ENCODE assay signal across 24 mouse cellular contexts in the genomic region with DNA sequence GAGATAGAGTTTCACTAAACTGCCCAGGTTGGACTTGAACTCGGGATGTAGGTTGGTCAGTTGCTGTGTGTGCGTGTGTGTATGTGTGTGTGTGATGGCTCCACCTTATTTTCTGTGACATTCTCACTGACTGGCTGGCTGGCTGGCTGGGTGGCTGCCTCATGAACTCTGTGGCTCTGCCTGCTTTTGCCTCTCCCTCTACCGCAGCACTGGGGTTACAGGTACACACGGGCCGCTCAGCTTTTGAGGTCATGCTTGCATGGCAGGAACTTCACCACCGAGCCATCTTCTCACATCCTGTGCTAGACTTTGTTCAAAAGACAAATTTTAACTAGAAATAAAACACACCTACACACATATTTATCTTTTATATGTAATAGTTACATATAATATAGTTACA. TPM values are rescaled to one million over a fixed set of nuclear protein-coding genes. Genes with fewer than 3 reads are reported as not detected.
A peak's percentile ranks its signal among the peaks of the same experiment; 100 is the strongest.
DNase-seq lines count a peak whose midpoint lies in the region; ATAC-seq and TF ChIP-seq lines count a peak whose summit lies in the region.
"Had no signal": no experiment of that assay in that cellular context is flagged by ENCODE, and none has a peak within 500 bp of the region (broad histone marks: within the 10 kb centered on the region; RNA-seq: fewer than 3 reads in every experiment).

No protein-coding gene starts in this region.

- peak overlapping the region; percentile 36 for H3K27ac ChIP-seq in spleen, adult 2 months (ENCODE audit: insufficient read depth, low read length)
- no peak overlapping the region for H3K27ac ChIP-seq in hindbrain, postnatal 0 days
- no peak overlapping the region for H3K27ac ChIP-seq in gastrocnemius, adult 2 months
- H3K27ac ChIP-seq: embryonic facial prominence, embryonic 13.5 days; hindbrain, embryonic 14.5 days; kidney, embryonic 15.5 days; midbrain, embryonic 10.5 days; stomach, postnatal 0 days had no signal

- H3K4me3 ChIP-seq in spleen, adult 2 months (ENCODE audit: extremely low read depth, insufficient read depth, insufficient read length): no peak overlapping the region
- no peak overlapping the region for H3K4me3 ChIP-seq in hindbrain, postnatal 0 days (ENCODE audit: low read length)
- no peak overlapping the region for H3K4me3 ChIP-seq in gastrocnemius, adult 2 months
- H3K4me3 ChIP-seq: embryonic facial prominence, embryonic 13.5 days; kidney, embryonic 15.5 days; midbrain, embryonic 10.5 days had no signal

- intact Hi-C loops in gastrocnemius, adult 2 months (cut with DNase I): no loop called here

- no peak for TF ChIP-seq CTCF in spleen, adult 2 months (IDR thresholded peaks at IDR 0.05; ENCODE audit: extremely low read depth, insufficient read depth, insufficient read length, insufficient replicate concordance)
- TF ChIP-seq CTCF in hindbrain, postnatal 0 days (IDR thresholded peaks at IDR 0.05; ENCODE audit: low read depth): no peak
- no peak for TF ChIP-seq CTCF in gastrocnemius, adult 2 months (IDR thresholded peaks at IDR 0.05)

- 52% methylated on average over 6 of the region's 6 CpGs for WGBS in spleen, adult 2 months
- WGBS in hindbrain, postnatal 0 days: 94% methylated on average over 6 of the region's 6 CpGs

- H3K4me1 ChIP-seq in spleen, adult 2 months (ENCODE audit: control insufficient read depth, insufficient read depth, insufficient read length): peaks cover 10% of the 10 kb centered on the region; the same call in 1 of the 2 replicates
- no peaks in the 10 kb centered on the region for H3K4me1 ChIP-seq in hindbrain, postnatal 0 days (ENCODE audit: insufficient read depth, low read length)
- H3K4me1 ChIP-seq: embryonic facial prominence, embryonic 13.5 days; kidney, embryonic 15.5 days; midbrain, embryonic 10.5 days had no signal

- H3K27me3 ChIP-seq in spleen, adult 2 months (ENCODE audit: control insufficient read depth, insufficient read depth, low read length): no peaks in the 10 kb centered on the region
- no peaks in the 10 kb centered on the region for H3K27me3 ChIP-seq in hindbrain, postnatal 0 days (ENCODE audit: insufficient read depth, low read length)
- H3K27me3 ChIP-seq: embryonic facial prominence, embryonic 13.5 days; kidney, embryonic 15.5 days; Patski had no signal

- no peak overlapping the region for H3K4me2 ChIP-seq in hindbrain, postnatal 0 days (ENCODE audit: low read depth, low read length)
- H3K4me2 ChIP-seq: embryonic facial prominence, embryonic 13.5 days; hindbrain, embryonic 14.5 days; kidney, embryonic 15.5 days had no signal

- DNase-seq in spleen, adult 2 months (ENCODE audit: low read depth in 1 of 2, low spot score in 2 of 2): peak; percentile 41 to 50
- no peak for DNase-seq in spleen, postnatal 14 days (ENCODE audit: low spot score in 2 of 2)
- DNase-seq in induced T-regulatory cell, adult 2 months (ENCODE audit: low read depth): peak; percentile 81
- DNase-seq in thymus, adult 18-20 months: peak; percentile 46 to 72
- DNase-seq in thymus, postnatal 4 days: peak; percentile 71
- no peak for DNase-seq in left cerebral cortex, adult 9 months (ENCODE audit: low spot score in 2 of 2)
- DNase-seq in hindbrain, postnatal 0 days (ENCODE audit: low spot score): no peak
- no peak for DNase-seq in gastrocnemius, adult 2 months
- DNase-seq: adrenal gland, postnatal 14 days; cerebellum, adult 9-11 months; forebrain, postnatal 0 days; heart, adult 11 months; heart, postnatal 36 days; kidney, postnatal 4 days; layer of hippocampus, adult 9-11 months; lung, adult 18-20 months; lung, postnatal 36 days had no signal

- no peaks in the 10 kb centered on the region for H3K9me3 ChIP-seq in hindbrain, postnatal 0 days (ENCODE audit: low read length)
- H3K9me3 ChIP-seq: embryonic facial prominence, embryonic 13.5 days; kidney, embryonic 15.5 days; midbrain, embryonic 10.5 days had no signal

- no peak for ATAC-seq in hindbrain, postnatal 0 days
- ATAC-seq: forebrain, postnatal 0 days; intestine, postnatal 0 days; Patski had no signal

- H3K9ac ChIP-seq in hindbrain, postnatal 0 days (replicated peaks; ENCODE audit: low read length): no peak overlapping the region
- H3K9ac ChIP-seq: embryonic facial prominence, embryonic 13.5 days; forebrain, postnatal 0 days; hindbrain, embryonic 14.5 days; kidney, embryonic 15.5 days had no signal

- H3K36me3 ChIP-seq in spleen, adult 2 months (ENCODE audit: control insufficient read depth, insufficient read depth, low read length): peaks cover 5% of the 10 kb centered on the region; the same call in 1 of the 2 replicates
- H3K36me3 ChIP-seq in hindbrain, postnatal 0 days (ENCODE audit: insufficient read depth, low read length): peaks cover 13% of the 10 kb centered on the region

- TF ChIP-seq POLR2A in spleen, adult 2 months (IDR thresholded peaks at IDR 0.05; ENCODE audit: low read depth, low read length): no peak

RNA-seq across cellular contexts. Expression of a gene that starts 57.0 kb away (rescaled TPM):
- 11.1 and 12.8 TPM in 2 replicates for polyA plus RNA-seq in spleen, adult 2 months (2012; rRNA removed)
- total RNA-seq in hindbrain, postnatal 0 days (2014; rRNA removed): 67.1 and 68.5 TPM in 2 replicates
- polyA plus RNA-seq in hindbrain, postnatal 0 days (2015; fragmentation: Nextera tagmentation; extraction: Ambion mirVana): 28.0 and 28.4 TPM in 2 replicates
- total RNA-seq in gastrocnemius, adult 2 months (2021): 100 to 1,000 TPM in 1 of 2 experiments, 10 to 100 TPM in 1; 98.6 to 100 TPM

Comparison
In these comparisons a context has a peak if more than half of its experiments do, and no peak if none do; other contexts are left out.
1. DNase-seq: peak in spleen, adult 2 months (2 of 2), induced T-regulatory cell, adult 2 months (single experiment), thymus, adult 18-20 months (2 of 2) and thymus, postnatal 4 days (single experiment); none in spleen, postnatal 14 days (0 of 2), left cerebral cortex, adult 9 months (0 of 2), hindbrain, postnatal 0 days (single experiment) and gastrocnemius, adult 2 months (single experiment).